In the genomic region with DNA sequence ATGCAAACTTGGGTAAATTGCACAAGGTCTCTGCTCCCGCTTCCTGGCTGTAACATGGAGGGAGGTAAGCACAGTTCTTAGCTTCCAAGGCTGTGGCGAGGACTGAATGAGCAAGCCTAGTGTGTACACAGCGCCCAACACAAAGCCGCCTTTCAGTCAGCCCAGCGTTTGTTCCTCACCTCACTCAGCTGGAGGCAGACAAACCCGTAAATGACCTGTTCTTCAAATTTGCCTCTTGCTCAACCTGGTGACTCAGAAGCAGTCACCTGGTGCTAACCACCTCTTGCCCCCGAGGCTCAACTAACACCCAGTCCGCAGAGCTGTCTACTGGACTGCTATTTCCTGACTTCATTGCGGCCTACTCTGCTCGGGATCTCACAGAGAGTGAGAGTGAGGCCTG, we compare ENCODE assay signal across 9 mouse cellular contexts. TPM values are rescaled to one million over a fixed set of nuclear protein-coding genes. Genes with fewer than 3 reads are reported as not detected.
DNase-seq lines count a peak whose midpoint lies in the region; ATAC-seq lines count a peak whose summit lies in the region.
"Had no signal": no experiment of that assay in that cellular context is flagged by ENCODE, and none has a peak within 500 bp of the region (broad histone marks: within the 10 kb centered on the region; RNA-seq: fewer than 3 reads in every experiment).

No protein-coding gene starts in this region.

- 64% methylated on average over 10 of the region's 10 CpGs for WGBS in kidney, embryonic 15.5 days
- WGBS in embryonic facial prominence, embryonic 12.5 days: 58% methylated on average over 10 of the region's 10 CpGs
- WGBS in intestine, embryonic 14.5 days: 67% methylated on average over 10 of the region's 10 CpGs
- WGBS in midbrain, embryonic 12.5 days: 64% methylated on average over 10 of the region's 10 CpGs

- H3K4me3 ChIP-seq in kidney, embryonic 15.5 days (replicated peaks): no peak overlapping the region
- H3K4me3 ChIP-seq in embryonic facial prominence, embryonic 12.5 days: no peak overlapping the region
- H3K4me3 ChIP-seq in intestine, embryonic 14.5 days (ENCODE audit: low read depth, low read length): no peak overlapping the region
- no peak overlapping the region for H3K4me3 ChIP-seq in midbrain, embryonic 12.5 days

- H3K4me2 ChIP-seq in kidney, embryonic 15.5 days: no peak overlapping the region
- no peak overlapping the region for H3K4me2 ChIP-seq in embryonic facial prominence, embryonic 12.5 days (replicated peaks)
- H3K4me2 ChIP-seq in intestine, embryonic 14.5 days (ENCODE audit: low read length): no peak overlapping the region
- no peak overlapping the region for H3K4me2 ChIP-seq in midbrain, embryonic 12.5 days (replicated peaks)

- no peaks in the 10 kb centered on the region for H3K27me3 ChIP-seq in kidney, embryonic 15.5 days
- no peaks in the 10 kb centered on the region for H3K27me3 ChIP-seq in embryonic facial prominence, embryonic 12.5 days
- H3K27me3 ChIP-seq in intestine, embryonic 14.5 days (replicated peaks; ENCODE audit: control insufficient read depth, insufficient read depth, low read length): no peaks in the 10 kb centered on the region
- peaks cover 7% of the 10 kb centered on the region for H3K27me3 ChIP-seq in midbrain, embryonic 12.5 days

- H3K27ac ChIP-seq in kidney, embryonic 15.5 days: peak overlapping the region; percentile 15; the same call in 1 of the 2 replicates
- peak overlapping the region; percentile 5; the same call in 1 of the 2 replicates for H3K27ac ChIP-seq in embryonic facial prominence, embryonic 12.5 days
- 0 out of 2 replicates have a peak overlapping the region, but pooled peaks have one; percentile 51 for H3K27ac ChIP-seq in intestine, embryonic 14.5 days (ENCODE audit: low read depth)
- H3K27ac ChIP-seq in midbrain, embryonic 12.5 days (replicated peaks): 0 out of 2 replicates have a peak overlapping the region, but pooled peaks have one; percentile 15

- peaks cover 52% of the 10 kb centered on the region for H3K4me1 ChIP-seq in kidney, embryonic 15.5 days
- peaks cover 15% of the 10 kb centered on the region for H3K4me1 ChIP-seq in embryonic facial prominence, embryonic 12.5 days
- peaks cover 12% of the 10 kb centered on the region for H3K4me1 ChIP-seq in intestine, embryonic 14.5 days (replicated peaks; ENCODE audit: control insufficient read depth, insufficient read depth, low read length)
- H3K4me1 ChIP-seq in midbrain, embryonic 12.5 days: peaks cover 42% of the 10 kb centered on the region

- ATAC-seq in kidney, embryonic 15.5 days (replicated peaks; ENCODE audit: low FRiP score): no peak
- no peak for ATAC-seq in embryonic facial prominence, embryonic 12.5 days (ENCODE audit: insufficient number of reproducible peaks, insufficient read depth, low FRiP score, low TSS enrichment)
- no peak for ATAC-seq in intestine, embryonic 14.5 days (replicated peaks; ENCODE audit: low FRiP score, low TSS enrichment, low read depth)
- no peak for ATAC-seq in midbrain, embryonic 12.5 days (ENCODE audit: low FRiP score, low read depth)

- no peaks in the 10 kb centered on the region for H3K9me3 ChIP-seq in kidney, embryonic 15.5 days (replicated peaks)
- H3K9me3 ChIP-seq in embryonic facial prominence, embryonic 12.5 days: no peaks in the 10 kb centered on the region
- H3K9me3 ChIP-seq in intestine, embryonic 14.5 days (ENCODE audit: control insufficient read depth, low read length): no peaks in the 10 kb centered on the region
- H3K9me3 ChIP-seq in midbrain, embryonic 12.5 days: no peaks in the 10 kb centered on the region

- no peaks in the 10 kb centered on the region for H3K36me3 ChIP-seq in kidney, embryonic 15.5 days
- H3K36me3 ChIP-seq in embryonic facial prominence, embryonic 12.5 days: no peaks in the 10 kb centered on the region
- no peaks in the 10 kb centered on the region for H3K36me3 ChIP-seq in intestine, embryonic 14.5 days (ENCODE audit: control insufficient read depth, insufficient read depth, low read length)
- no peaks in the 10 kb centered on the region for H3K36me3 ChIP-seq in midbrain, embryonic 12.5 days

- H3K9ac ChIP-seq in kidney, embryonic 15.5 days: no peak overlapping the region
- H3K9ac ChIP-seq in embryonic facial prominence, embryonic 12.5 days: no peak overlapping the region
- H3K9ac ChIP-seq in intestine, embryonic 14.5 days (ENCODE audit: low read length): no peak overlapping the region
- peak overlapping the region; percentile 31; the same call in 1 of the 2 replicates for H3K9ac ChIP-seq in midbrain, embryonic 12.5 days (replicated peaks)

- DNase-seq in kidney, postnatal 10 days: no peak
- no peak for DNase-seq in intestine, embryonic 14.5 days (ENCODE audit: low spot score)
- no peak for DNase-seq in thymus, postnatal 36 days
- DNase-seq in heart, adult 18-20 months: no peak
- no peak for DNase-seq in spleen, postnatal 36 days (ENCODE audit: low spot score in 2 of 2)

RNA-seq across cellular contexts. Expression of a gene that starts 10.1 kb away (rescaled TPM):
- polyA plus RNA-seq in kidney, embryonic 15.5 days (2015; fragmentation: Nextera tagmentation; extraction: Ambion mirVana): 2.2 and 2.9 TPM in 2 replicates
- polyA plus RNA-seq in embryonic facial prominence, embryonic 12.5 days (2016; fragmentation: Nextera tagmentation; extraction: Ambion mirVana): 4.5 and 4.7 TPM in 2 replicates
- polyA plus RNA-seq in intestine, embryonic 14.5 days (2014; fragmentation: Nextera tagmentation; extraction: Ambion mirVana): 1.6 and 1.7 TPM in 2 replicates
- polyA plus RNA-seq in midbrain, embryonic 12.5 days (2016; fragmentation: Nextera tagmentation; extraction: Ambion mirVana): 12.8 and 13.2 TPM in 2 replicates
- total RNA-seq in heart, adult 18-20 months (2021): 100 to 1,000 TPM; 496 to 511 TPM

RNA-seq across cellular contexts. Expression of a gene that starts 21.2 kb away (rescaled TPM):
- not detected in 2 replicates for polyA plus RNA-seq in kidney, embryonic 15.5 days (2015; fragmentation: Nextera tagmentation; extraction: Ambion mirVana)
- 0.15 and 0.22 TPM in 2 replicates for polyA plus RNA-seq in embryonic facial prominence, embryonic 12.5 days (2016; fragmentation: Nextera tagmentation; extraction: Ambion mirVana)
- polyA plus RNA-seq in intestine, embryonic 14.5 days (2014; fragmentation: Nextera tagmentation; extraction: Ambion mirVana): 0.04 TPM in 1 of 2 replicates, not detected in the other
- polyA plus RNA-seq in midbrain, embryonic 12.5 days (2016; fragmentation: Nextera tagmentation; extraction: Ambion mirVana): 1.7 and 2.7 TPM in 2 replicates
- not detected for total RNA-seq in heart, adult 18-20 months (2021)

RNA-seq across cellular contexts. Expression of a gene that starts 33.1 kb away (rescaled TPM):
- polyA plus RNA-seq in kidney, embryonic 15.5 days (2015; fragmentation: Nextera tagmentation; extraction: Ambion mirVana): 0.83 and 1.0 TPM in 2 replicates
- 0.06 and 0.08 TPM in 2 replicates for polyA plus RNA-seq in embryonic facial prominence, embryonic 12.5 days (2016; fragmentation: Nextera tagmentation; extraction: Ambion mirVana)
- polyA plus RNA-seq in intestine, embryonic 14.5 days (2014; fragmentation: Nextera tagmentation; extraction: Ambion mirVana): 0.07 and 0.09 TPM in 2 replicates
- polyA plus RNA-seq in midbrain, embryonic 12.5 days (2016; fragmentation: Nextera tagmentation; extraction: Ambion mirVana): 0.64 and 0.85 TPM in 2 replicates
- under 1 TPM; 0.17 to 0.18 TPM for total RNA-seq in heart, adult 18-20 months (2021)

RNA-seq across cellular contexts. Expression of a gene that starts 46.5 kb away (rescaled TPM):
- 48.9 and 54.4 TPM in 2 replicates for polyA plus RNA-seq in kidney, embryonic 15.5 days (2015; fragmentation: Nextera tagmentation; extraction: Ambion mirVana)
- polyA plus RNA-seq in embryonic facial prominence, embryonic 12.5 days (2016; fragmentation: Nextera tagmentation; extraction: Ambion mirVana): 45.4 and 45.8 TPM in 2 replicates
- 47.6 and 48.5 TPM in 2 replicates for polyA plus RNA-seq in intestine, embryonic 14.5 days (2014; fragmentation: Nextera tagmentation; extraction: Ambion mirVana)
- 103 and 106 TPM in 2 replicates for polyA plus RNA-seq in midbrain, embryonic 12.5 days (2016; fragmentation: Nextera tagmentation; extraction: Ambion mirVana)
- 10 to 100 TPM in 1 of 2 experiments, 1 to 10 TPM in 1; 9.8 to 10.1 TPM for total RNA-seq in heart, adult 18-20 months (2021)

RNA-seq across cellular contexts. Expression of a gene that starts 49.7 kb away (rescaled TPM):
- 0.05 TPM in 1 of 2 replicates, not detected in the other for polyA plus RNA-seq in kidney, embryonic 15.5 days (2015; fragmentation: Nextera tagmentation; extraction: Ambion mirVana)
- polyA plus RNA-seq in embryonic facial prominence, embryonic 12.5 days (2016; fragmentation: Nextera tagmentation; extraction: Ambion mirVana): not detected in 2 replicates
- polyA plus RNA-seq in intestine, embryonic 14.5 days (2014; fragmentation: Nextera tagmentation; extraction: Ambion mirVana): not detected in 2 replicates
- polyA plus RNA-seq in midbrain, embryonic 12.5 days (2016; fragmentation: Nextera tagmentation; extraction: Ambion mirVana): not detected in 2 replicates
- total RNA-seq in heart, adult 18-20 months (2021): not detected
- polyA plus RNA-seq: spleen, adult 2 months had no signal
